Mouse (Mus musculus): ENCODE measurements around the gene Gsg1l. TPM values are rescaled to one million over a fixed set of nuclear protein-coding genes. Genes with fewer than 3 reads are reported as not detected.

The Gsg1l gene
- polyA plus RNA-seq, 1 experiment from 2014 or later, result 1.4 TPM

- Histone ChIP-seq H3K27me3 (no peaks in the 10 kb centered on the region), H3K9ac (no peak overlapping the region), H3K36me3 (no peaks in the 10 kb centered on the region), H3K4me3 (no peak overlapping the region), H3K4me2 (replicated peaks) (no peak overlapping the region), H3K9me3 (no peaks in the 10 kb centered on the region), H3K4me1 (0 out of 2 replicates have a peak, but pooled peaks cover 3% of the 10 kb centered on the region), H3K27ac (no peak overlapping the region)
- 80% methylated on average over 2 of the region's 2 CpGs for WGBS
- 0 out of 2 replicates have a peak, but pooled peaks have one; percentile 3 for ATAC-seq (ENCODE audit: insufficient number of reproducible peaks, insufficient read depth, low FRiP score, low TSS enrichment)
Observed at GRCm38 (mm10) chr7:125899916-125900315, 182.3 kb downstream of the Gsg1l start.

- 49% methylated on average over 7 of the region's 7 CpGs for WGBS
- H3K9ac ChIP-seq, result no peak overlapping the region
- H3K4me2 ChIP-seq (replicated peaks), result no peak overlapping the region
- no peaks in the 10 kb centered on the region for H3K27me3 ChIP-seq
- ATAC-seq (ENCODE audit: insufficient number of reproducible peaks, insufficient read depth, low FRiP score, low TSS enrichment), result no peak
- H3K4me3 ChIP-seq, result no peak overlapping the region
- no peaks in the 10 kb centered on the region for H3K9me3 ChIP-seq
- no peaks in the 10 kb centered on the region for H3K36me3 ChIP-seq
- H3K4me1 ChIP-seq, result 0 out of 2 replicates have a peak, but pooled peaks cover 3% of the 10 kb centered on the region
- no peak overlapping the region for H3K27ac ChIP-seq
Observed at GRCm38 (mm10) chr7:125899036-125899435, 183.2 kb downstream of the Gsg1l start.

- Histone ChIP-seq H3K9me3 (no peaks in the 10 kb centered on the region), H3K4me2 (replicated peaks) (no peak overlapping the region), H3K9ac (no peak overlapping the region), H3K4me1 (0 out of 2 replicates have a peak, but pooled peaks cover 8% of the 10 kb centered on the region), H3K27me3 (no peaks in the 10 kb centered on the region), H3K4me3 (no peak overlapping the region), H3K27ac (no peak overlapping the region), H3K36me3 (no peaks in the 10 kb centered on the region)
- no peak for ATAC-seq (ENCODE audit: insufficient number of reproducible peaks, insufficient read depth, low FRiP score, low TSS enrichment)
- 90% methylated on average over 4 of the region's 4 CpGs for whole genome bisulfite sequencing
Observed at GRCm38 (mm10) chr7:125897059-125897458, 185.2 kb downstream of the Gsg1l start.

GRCm38 (mm10) chr7:125893621-125894020 is 188.6 kb downstream of the Gsg1l start:
- Histone ChIP-seq H3K27me3 (peaks cover 4% of the 10 kb centered on the region; the same call in 1 of the 2 replicates), H3K9ac (no peak overlapping the region), H3K4me1 (0 out of 2 replicates have a peak, but pooled peaks cover 5% of the 10 kb centered on the region), H3K4me3 (no peak overlapping the region), H3K27ac (no peak overlapping the region), H3K36me3 (no peaks in the 10 kb centered on the region), H3K9me3 (no peaks in the 10 kb centered on the region), H3K4me2 (replicated peaks) (no peak overlapping the region)
- no peak for ATAC-seq (ENCODE audit: insufficient number of reproducible peaks, insufficient read depth, low FRiP score, low TSS enrichment)
- 87% methylated on average over 5 of the region's 5 CpGs for WGBS

GRCm38 (mm10) chr7:125888373-125888772 is 193.8 kb downstream of the Gsg1l start:
- no peaks in the 10 kb centered on the region for H3K9me3 ChIP-seq
- H3K27me3 ChIP-seq, result peaks cover 4% of the 10 kb centered on the region; the same call in 1 of the 2 replicates
- H3K4me2 ChIP-seq (replicated peaks), result no peak overlapping the region
- H3K9ac ChIP-seq, result no peak overlapping the region
- 65% methylated on average over 12 of the region's 12 CpGs for WGBS
- no peak for ATAC-seq (ENCODE audit: insufficient number of reproducible peaks, insufficient read depth, low FRiP score, low TSS enrichment)
- H3K36me3 ChIP-seq, result no peaks in the 10 kb centered on the region
- H3K4me1 ChIP-seq, result peaks cover 16% of the 10 kb centered on the region; the same call in 1 of the 2 replicates
- no peak overlapping the region for H3K4me3 ChIP-seq
- H3K27ac ChIP-seq, result no peak overlapping the region

GRCm38 (mm10) chr7:125887761-125888160 is 194.4 kb downstream of the Gsg1l start:
- H3K4me2 ChIP-seq (replicated peaks), result no peak overlapping the region
- H3K27me3 ChIP-seq, result peaks cover 4% of the 10 kb centered on the region; the same call in 1 of the 2 replicates
- no peaks in the 10 kb centered on the region for H3K36me3 ChIP-seq
- no peak overlapping the region for H3K4me3 ChIP-seq
- ATAC-seq (ENCODE audit: insufficient number of reproducible peaks, insufficient read depth, low FRiP score, low TSS enrichment), result no peak
- peaks cover 12% of the 10 kb centered on the region; the same call in 1 of the 2 replicates for H3K4me1 ChIP-seq
- H3K27ac ChIP-seq, result no peak overlapping the region
- WGBS, result 82% methylated on average over 5 of the region's 5 CpGs
- H3K9me3 ChIP-seq, result no peaks in the 10 kb centered on the region
- no peak overlapping the region for H3K9ac ChIP-seq

GRCm38 (mm10) chr7:125887124-125887523 is 195.1 kb downstream of the Gsg1l start:
- peaks cover 13% of the 10 kb centered on the region; the same call in 1 of the 2 replicates for H3K4me1 ChIP-seq
- H3K4me2 ChIP-seq (replicated peaks), result no peak overlapping the region
- no peak overlapping the region for H3K27ac ChIP-seq
- H3K36me3 ChIP-seq, result no peaks in the 10 kb centered on the region
- WGBS, result 15% methylated on average over 4 of the region's 4 CpGs
- H3K9ac ChIP-seq, result no peak overlapping the region
- no peak for ATAC-seq (ENCODE audit: insufficient number of reproducible peaks, insufficient read depth, low FRiP score, low TSS enrichment)
- no peak overlapping the region for H3K4me3 ChIP-seq
- peaks cover 4% of the 10 kb centered on the region; the same call in 1 of the 2 replicates for H3K27me3 ChIP-seq
- H3K9me3 ChIP-seq, result no peaks in the 10 kb centered on the region

GRCm38 (mm10) chr7:125886116-125886680 is 196.0 kb downstream of the Gsg1l start:
- Histone ChIP-seq H3K4me1 (peaks cover 13% of the 10 kb centered on the region; the same call in 1 of the 2 replicates), H3K9ac (no peak overlapping the region), H3K27ac (no peak overlapping the region), H3K9me3 (no peaks in the 10 kb centered on the region), H3K4me2 (replicated peaks) (no peak overlapping the region), H3K36me3 (no peaks in the 10 kb centered on the region), H3K27me3 (no peaks in the 10 kb centered on the region; the same call in 1 of the 2 replicates), H3K4me3 (no peak overlapping the region)
- no peak for ATAC-seq (ENCODE audit: insufficient number of reproducible peaks, insufficient read depth, low FRiP score, low TSS enrichment)
- WGBS, result 76% methylated on average over 4 of the region's 4 CpGs

GRCm38 (mm10) chr7:125883232-125883631 is 199.0 kb downstream of the Gsg1l start:
- Histone ChIP-seq H3K9ac (no peak overlapping the region), H3K36me3 (no peaks in the 10 kb centered on the region), H3K4me2 (replicated peaks) (no peak overlapping the region), H3K4me3 (no peak overlapping the region), H3K27ac (no peak overlapping the region), H3K4me1 (peaks cover 13% of the 10 kb centered on the region; the same call in 1 of the 2 replicates), H3K9me3 (no peaks in the 10 kb centered on the region), H3K27me3 (no peaks in the 10 kb centered on the region)
- ATAC-seq (ENCODE audit: insufficient number of reproducible peaks, insufficient read depth, low FRiP score, low TSS enrichment), result no peak
- WGBS, result 42% methylated on average over 2 of the region's 2 CpGs

- H3K27ac ChIP-seq, result no peak overlapping the region
- no peaks in the 10 kb centered on the region for H3K36me3 ChIP-seq
- ATAC-seq (ENCODE audit: insufficient number of reproducible peaks, insufficient read depth, low FRiP score, low TSS enrichment), result no peak
- 0 out of 2 replicates have a peak, but pooled peaks cover 2% of the 10 kb centered on the region for H3K4me1 ChIP-seq
- H3K4me2 ChIP-seq (replicated peaks), result no peak overlapping the region
- no peaks in the 10 kb centered on the region for H3K27me3 ChIP-seq
- 59% methylated on average over 4 of the region's 4 CpGs for WGBS
- H3K4me3 ChIP-seq, result no peak overlapping the region
- H3K9me3 ChIP-seq, result no peaks in the 10 kb centered on the region
- H3K9ac ChIP-seq, result no peak overlapping the region
Observed at GRCm38 (mm10) chr7:125878040-125878439, 204.2 kb downstream of the Gsg1l start.

- no peak overlapping the region for H3K4me2 ChIP-seq (replicated peaks)
- no peaks in the 10 kb centered on the region; the same call in 1 of the 2 replicates for H3K36me3 ChIP-seq
- WGBS, result 85% methylated on average over 6 of the region's 6 CpGs
- no peak overlapping the region for H3K27ac ChIP-seq
- no peak overlapping the region for H3K9ac ChIP-seq
- peaks cover 13% of the 10 kb centered on the region for H3K4me1 ChIP-seq
- no peaks in the 10 kb centered on the region for H3K27me3 ChIP-seq
- H3K4me3 ChIP-seq, result no peak overlapping the region
- ATAC-seq (ENCODE audit: insufficient number of reproducible peaks, insufficient read depth, low FRiP score, low TSS enrichment), result no peak
- H3K9me3 ChIP-seq, result no peaks in the 10 kb centered on the region
Observed at GRCm38 (mm10) chr7:125873971-125874495, 208.2 kb downstream of the Gsg1l start.

- 93% methylated on average over 3 of the region's 3 CpGs for WGBS
- H3K4me2 ChIP-seq (replicated peaks), result no peak overlapping the region
- no peak overlapping the region for H3K27ac ChIP-seq
- no peak overlapping the region for H3K4me3 ChIP-seq
- H3K9ac ChIP-seq, result no peak overlapping the region
- no peak for ATAC-seq (ENCODE audit: insufficient number of reproducible peaks, insufficient read depth, low FRiP score, low TSS enrichment)
- peaks cover 13% of the 10 kb centered on the region for H3K4me1 ChIP-seq
- no peaks in the 10 kb centered on the region for H3K27me3 ChIP-seq
- H3K9me3 ChIP-seq, result no peaks in the 10 kb centered on the region
- H3K36me3 ChIP-seq, result no peaks in the 10 kb centered on the region; the same call in 1 of the 2 replicates
Observed at GRCm38 (mm10) chr7:125872874-125873273, 209.3 kb downstream of the Gsg1l start.

Data from embryonic facial prominence, embryonic 12.5 days (tissue).